Mouse (Mus musculus) left cerebral cortex, adult 18-20 months (tissue): Measurements from ENCODE around the gene Klhl35. TPM values are rescaled to one million over a fixed set of nuclear protein-coding genes. Genes with fewer than 3 reads are reported as not detected.
"Not testable (repeated sequence)": the region's sequence is repeated elsewhere in the genome, so short reads cannot be mapped to it uniquely, and the experiment has no call there.

Experiments
- DNase-seq, 2 experiments: peaks; one replicate each; pipeline ENCODE4 v3.0.0; 2021 to 2022; ENCODE audit warnings: low spot score in 2 of 2, mixed read lengths in 1 of 2
- total RNA-seq, 2 experiments: library from RNA; stranded (reverse); gene quantifications; 2 replicates each; pipeline ENCODE4 v1.2.3; 2021

The Klhl35 gene
- total RNA-seq, 2 experiments from 2014 or later, result 2.3 to 3.2 TPM

DNA sequence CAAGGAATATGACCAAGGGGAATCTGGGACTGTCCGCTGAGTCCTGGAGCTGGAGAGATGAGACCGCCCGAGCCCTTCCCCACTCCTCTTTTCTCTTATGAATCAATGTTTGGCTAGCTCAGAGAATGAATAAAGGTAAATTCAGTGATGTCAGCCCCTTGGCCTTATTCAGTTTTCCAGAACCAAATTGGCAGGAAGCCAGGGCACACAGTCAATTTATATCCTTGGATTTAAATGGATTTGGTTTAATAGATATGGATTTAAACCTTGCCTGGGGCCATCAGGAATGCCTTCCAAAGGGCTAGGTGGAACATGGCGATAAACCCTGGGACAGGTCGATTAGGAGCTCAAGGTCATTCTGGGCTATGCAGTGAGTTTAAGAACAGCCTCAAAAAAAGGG lies 23.9 kb downstream of the Klhl35 start:
- no peak for DNase-seq

DNA sequence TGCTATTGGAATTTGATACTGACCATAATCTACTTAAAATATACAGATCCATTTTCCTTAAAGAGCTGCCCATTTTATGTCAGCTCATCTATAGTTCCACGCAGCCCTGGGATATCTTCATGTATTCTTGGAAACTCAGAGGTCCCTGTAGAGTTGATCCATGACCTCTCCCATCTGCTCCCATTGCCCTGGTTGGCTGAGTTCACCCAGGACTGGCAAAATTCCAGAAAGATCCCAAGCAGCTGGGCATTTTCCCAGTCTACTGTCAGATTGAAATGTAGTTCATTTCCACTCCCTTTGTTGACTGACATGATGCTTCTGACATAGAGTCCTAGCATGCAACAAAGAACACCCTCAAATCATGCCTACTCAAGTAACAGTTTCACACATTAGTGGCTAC lies 33.3 kb downstream of the Klhl35 start:
- DNase-seq, result no peak

GRCm38 (mm10) chr7:99500201-99500600 lies 34.4 kb downstream of the Klhl35 start:
- peak; percentile 87 to 91 for DNase-seq

DNA sequence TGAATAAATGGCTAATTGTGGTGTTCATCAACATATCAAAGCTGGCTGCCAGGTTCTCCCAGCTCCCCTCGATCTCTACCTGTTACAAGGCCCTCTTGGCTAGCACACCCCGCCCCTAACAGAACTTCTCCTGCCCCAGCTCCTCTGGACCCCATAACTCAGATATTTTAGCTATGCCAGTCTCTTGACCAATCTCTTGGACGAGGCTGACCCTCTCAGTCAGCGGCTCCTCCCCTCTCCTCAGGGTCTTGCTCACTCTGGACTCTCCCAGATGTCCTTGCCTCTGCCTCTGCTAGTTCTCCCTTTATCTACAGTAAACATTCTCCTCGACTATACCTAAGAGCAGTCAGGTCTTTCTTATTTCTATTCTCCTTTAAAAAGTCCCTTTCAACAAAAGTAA lies 34.9 kb downstream of the Klhl35 start:
- no peak for DNase-seq

DNA sequence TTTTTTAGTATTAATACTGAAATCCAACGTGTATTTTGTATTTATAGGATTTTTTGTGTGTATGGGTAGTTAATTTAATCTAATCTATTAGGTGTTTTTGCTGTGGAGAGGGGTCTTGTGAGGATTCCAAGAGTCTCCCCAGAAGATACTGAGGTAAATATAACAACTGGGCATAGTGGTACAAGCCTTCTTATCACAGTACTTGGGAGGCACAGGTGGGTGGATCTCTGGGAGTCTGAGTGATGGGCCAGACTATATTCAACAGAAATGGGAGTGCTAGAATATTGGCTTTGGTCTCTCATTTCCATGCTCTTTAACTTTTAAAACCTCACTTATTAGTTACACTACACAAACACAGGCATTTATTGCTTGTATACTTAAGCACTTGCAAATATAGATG lies 35.3 kb downstream of the Klhl35 start:
- no peak for DNase-seq

DNA sequence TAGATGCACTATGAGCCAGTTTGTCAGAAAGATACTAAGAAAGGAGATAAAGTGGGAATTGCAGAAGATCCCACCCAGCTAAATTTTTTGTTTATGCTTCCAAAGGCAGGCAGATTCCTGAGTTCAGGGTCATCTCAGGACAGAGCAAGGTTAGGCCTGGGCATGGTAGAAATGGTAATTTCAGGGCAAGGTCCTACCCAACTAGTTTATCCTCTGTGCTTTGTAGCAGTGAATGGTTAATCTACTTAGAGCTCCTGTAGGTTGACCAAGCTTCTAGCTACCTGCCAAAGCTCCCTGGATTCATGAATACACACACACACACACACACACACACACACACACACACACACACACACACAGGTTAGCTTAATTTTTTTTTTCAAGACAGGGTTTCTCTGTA lies 38.8 kb downstream of the Klhl35 start:
- no peak for DNase-seq

DNA sequence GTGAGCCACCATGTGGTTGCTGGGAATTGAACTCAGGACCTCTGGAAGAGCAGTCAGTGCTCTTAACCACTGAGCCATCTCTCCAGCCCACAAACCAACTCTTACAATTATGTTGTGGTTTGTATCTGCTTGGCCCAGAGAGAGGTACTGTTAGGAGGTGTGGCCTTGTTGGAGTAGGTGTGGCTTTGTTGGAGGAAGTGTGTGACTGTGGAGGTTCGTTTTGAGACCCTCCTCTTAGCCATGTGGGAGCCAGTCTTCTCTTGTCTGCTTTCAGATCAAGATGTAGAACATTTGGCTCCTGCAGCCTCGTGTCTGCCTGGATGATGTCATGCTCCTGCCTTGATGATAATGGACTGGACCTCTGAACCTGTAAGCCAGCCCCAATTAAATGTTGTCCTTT lies 42.4 kb downstream of the Klhl35 start:
- not testable (repeated sequence) for DNase-seq

- peak; percentile 55 to 59 for DNase-seq
These were observed 44.3 kb downstream of the Klhl35 start for GRCm38 (mm10) chr7:99510087-99510501.

- DNase-seq, result no peak
These were observed 50.4 kb downstream of the Klhl35 start for GRCm38 (mm10) chr7:99516092-99516813.

- DNase-seq, result no peak
These were observed 51.0 kb downstream of the Klhl35 start for GRCm38 (mm10) chr7:99516814-99517157.

- DNase-seq, result no peak
These were observed 53.3 kb downstream of the Klhl35 start for GRCm38 (mm10) chr7:99518954-99519644.

DNA sequence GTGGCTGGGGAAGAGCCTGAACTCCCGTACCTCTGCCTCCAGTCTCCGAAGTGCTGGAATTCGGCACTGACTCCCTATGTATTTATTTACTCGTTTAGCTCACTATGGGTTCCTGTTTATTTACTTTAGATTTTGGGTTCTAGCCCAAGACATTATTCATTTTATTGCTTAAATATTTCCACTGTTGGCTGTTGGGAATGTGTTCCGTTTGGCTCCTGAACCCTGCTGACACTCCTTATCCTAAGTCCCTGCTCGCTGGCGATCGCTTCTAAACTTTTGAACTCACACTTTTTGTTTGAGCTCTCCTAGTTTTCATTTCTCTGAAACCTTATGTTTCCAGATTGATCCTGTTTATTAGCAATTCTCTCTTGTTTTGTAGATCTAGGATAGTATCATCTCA lies 57.3 kb downstream of the Klhl35 start:
- DNase-seq, result no peak

Other genes starting within 250 kb of the Klhl35 start
- not detected for gene Mogat2, start 227.4 kb upstream of the Klhl35 start, total RNA-seq
- gene Map6, start 198.6 kb upstream of the Klhl35 start, total RNA-seq, result 100 to 1,000 TPM; 134 to 141 TPM
- 10 to 100 TPM; 20.2 to 23.6 TPM for gene Serpinh1, start 112.8 kb upstream of the Klhl35 start, total RNA-seq
- gene Gdpd5, start 84.6 kb upstream of the Klhl35 start, total RNA-seq, result 10 to 100 TPM; 29.0 to 34.2 TPM
- 100 to 1,000 TPM; 268 to 293 TPM for gene Rps3, start 17.7 kb downstream of the Klhl35 start, total RNA-seq
- 100 to 1,000 TPM; 177 to 179 TPM for gene Arrb1, start 69.5 kb downstream of the Klhl35 start, total RNA-seq
- 1 to 10 TPM; 3.8 to 4.8 TPM for gene Tpbgl, start 161.1 kb downstream of the Klhl35 start, total RNA-seq
- gene Slco2b1, start 245.3 kb downstream of the Klhl35 start, total RNA-seq, result 10 to 100 TPM; 10.1 to 11.9 TPM